Mouse (Mus musculus) hindbrain, embryonic 14.5 days (tissue): ENCODE data around the gene Slc1a3. TPM values are rescaled to one million over a fixed set of nuclear protein-coding genes. Genes with fewer than 3 reads are reported as not detected.

ENCODE experiments used
- ATAC-seq: fragments of 200-750 bp; cut with Nextera tagmentation; 2 replicates; pipeline ENCODE4 v1.8.0; 2017; ENCODE audit warnings: moderate number of reproducible peaks, mild to moderate bottlenecking, moderate TSS enrichment, moderate library complexity; ENCODE audit not compliant: low FRiP score
- DNase-seq: peaks from one replicate; pipeline ENCODE4 v3.0.0-alpha.2; 2015; ENCODE audit warnings: low spot score
- H3K27ac ChIP-seq: fragments of 300-500 bp; sonication (generic); 2 replicates; pipeline ENCODE4 v1.5.1; 2014; ENCODE audit warnings: mild to moderate bottlenecking, moderate library complexity
- H3K27me3 ChIP-seq: fragments of 300-500 bp; sonication (generic); 2 replicates; pipeline ENCODE4 v1.6.1; 2014; ENCODE audit warnings: mild to moderate bottlenecking, low read length, mixed read lengths; ENCODE audit not compliant: control insufficient read depth, insufficient read depth
- H3K36me3 ChIP-seq: fragments of 300-500 bp; sonication (generic); replicated peaks from 2 replicates; pipeline ENCODE4 v1.6.1; 2014; ENCODE audit not compliant: control insufficient read depth, insufficient read depth
- H3K4me1 ChIP-seq: fragments of 300-500 bp; sonication (generic); replicated peaks from 2 replicates; pipeline ENCODE4 v1.6.1; 2014; ENCODE audit warnings: antibody characterized with exemption, low read length, mixed read lengths; ENCODE audit not compliant: control insufficient read depth, insufficient read depth
- H3K4me2 ChIP-seq: fragments of 300-500 bp; sonication (generic); replicated peaks from 2 replicates; pipeline ENCODE4 v1.6.1; 2014; ENCODE audit warnings: mild to moderate bottlenecking, moderate library complexity
- H3K4me3 ChIP-seq: fragments of 300-500 bp; sonication (generic); replicated peaks from 2 replicates; pipeline ENCODE4 v1.5.1; 2014; ENCODE audit warnings: mild to moderate bottlenecking, low read length
- H3K9ac ChIP-seq: fragments of 300-500 bp; sonication (generic); 2 replicates; pipeline ENCODE4 v1.6.1; 2014
- H3K9me3 ChIP-seq: fragments of 300-500 bp; sonication (generic); 2 replicates; pipeline ENCODE4 v1.6.1; 2016; ENCODE audit warnings: low read length; ENCODE audit not compliant: control insufficient read depth
- WGBS: fragments of 180-500 bp; shearing (Covaris S2); extraction: QIAGEN DNeasy Blood & Tissue Kit; methylation state at CpG from one replicate; pipeline ENCODE4 v1.1.7; 2014; 5-methylcytosine and 5-hydroxymethylcytosine counted together
- polyA plus RNA-seq: library from polyadenylated mRNA; unstranded; fragments of >200 nt; fragmentation: Nextera tagmentation; extraction: Ambion mirVana; gene quantifications from 2 replicates; pipeline ENCODE4 v1.2.1, GENCODE M21; 2014

Slc1a3 gene
- polyA plus RNA-seq, 1 experiment from 2014 or later, result 242 TPM

DNA sequence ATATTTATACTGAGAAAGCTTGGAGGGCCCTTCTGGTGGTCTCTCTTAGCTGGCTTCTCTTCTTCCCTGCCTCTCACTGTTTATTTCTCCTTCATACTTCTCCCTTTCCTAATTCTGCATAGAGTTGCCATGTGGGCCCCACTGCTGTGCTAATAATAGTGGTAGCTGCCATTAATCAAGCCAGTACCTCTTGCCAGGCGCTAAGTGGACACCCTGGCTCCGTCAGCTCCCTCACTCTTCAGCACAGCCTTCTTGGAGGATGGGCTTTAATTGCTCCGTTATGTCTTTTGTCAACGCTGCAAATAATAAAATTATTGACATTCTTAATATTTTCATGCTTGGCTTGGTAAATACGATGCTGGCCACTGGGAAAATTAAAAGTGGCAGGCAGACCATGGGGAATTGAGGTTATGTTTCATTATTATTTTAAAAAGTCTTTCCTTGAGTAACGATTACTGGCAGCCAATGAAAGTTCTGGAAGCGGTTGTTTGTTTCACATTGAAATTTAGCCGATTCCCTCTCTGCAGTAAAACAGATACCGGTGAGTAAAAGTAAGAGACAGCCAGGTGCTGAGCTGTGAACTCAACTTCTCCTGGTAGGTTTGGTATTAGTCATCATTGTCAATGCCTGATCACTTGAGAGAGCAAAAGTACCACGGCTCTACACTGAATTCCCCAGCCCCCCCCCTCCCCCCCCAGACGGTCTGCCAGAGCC is 94.9 kb downstream of the Slc1a3 start:
- WGBS, result 62% methylated on average over 11 of the region's 11 CpGs
- H3K4me2 ChIP-seq, result no peak overlapping the region
- no peaks in the 10 kb centered on the region for H3K4me1 ChIP-seq
- H3K9me3 ChIP-seq, result no peaks in the 10 kb centered on the region
- H3K36me3 ChIP-seq, result no peaks in the 10 kb centered on the region
- no peak overlapping the region for H3K27ac ChIP-seq
- ATAC-seq (no peak), DNase-seq (no peak)
- no peak overlapping the region for H3K4me3 ChIP-seq
- no peak overlapping the region for H3K9ac ChIP-seq
- no peaks in the 10 kb centered on the region for H3K27me3 ChIP-seq

GRCm38 (mm10) chr15:8614701-8615100 is 95.9 kb downstream of the Slc1a3 start:
- Histone ChIP-seq H3K4me3 (no peak overlapping the region), H3K9ac (no peak overlapping the region), H3K4me2 (no peak overlapping the region), H3K4me1 (no peaks in the 10 kb centered on the region), H3K9me3 (no peaks in the 10 kb centered on the region), H3K27me3 (no peaks in the 10 kb centered on the region), H3K36me3 (no peaks in the 10 kb centered on the region), H3K27ac (no peak overlapping the region)
- no peak for ATAC-seq
- WGBS, result 89% methylated on average over 5 of the region's 5 CpGs
- no peak for DNase-seq

DNA sequence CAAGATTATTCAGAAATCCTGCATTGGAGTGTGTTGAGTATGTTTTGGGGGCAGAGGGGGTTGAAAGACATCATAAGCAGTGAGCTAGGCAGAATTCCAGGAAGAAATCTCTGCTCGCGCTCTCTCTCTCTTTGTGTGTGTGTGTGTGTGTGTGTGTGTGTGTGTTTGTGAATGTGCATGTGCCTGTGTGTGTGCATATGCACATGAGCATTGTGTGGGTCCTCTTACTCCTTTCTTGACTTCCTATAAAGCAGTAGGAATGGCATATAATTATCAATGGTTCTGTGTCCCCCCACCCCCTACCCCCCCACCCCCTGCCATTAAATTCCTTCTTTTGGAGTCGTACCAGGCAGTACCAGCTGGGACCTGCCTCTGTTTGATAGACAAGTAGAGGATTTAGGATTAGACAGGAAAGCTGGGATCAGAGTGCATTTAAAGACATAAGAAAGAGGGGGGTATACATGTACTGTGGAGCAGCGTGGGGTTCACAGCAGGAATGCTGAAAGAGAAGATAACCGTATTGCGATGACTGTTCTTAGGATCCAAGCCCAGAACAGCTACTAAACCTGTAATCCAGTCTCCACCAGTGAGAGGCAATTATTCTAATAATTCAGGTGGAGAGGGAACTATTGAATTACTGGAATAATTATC is 104.9 kb downstream of the Slc1a3 start:
- no peak overlapping the region for H3K9ac ChIP-seq
- H3K4me3 ChIP-seq, result no peak overlapping the region
- no peak overlapping the region for H3K4me2 ChIP-seq
- no peaks in the 10 kb centered on the region for H3K4me1 ChIP-seq
- no peaks in the 10 kb centered on the region for H3K9me3 ChIP-seq
- H3K36me3 ChIP-seq, result no peaks in the 10 kb centered on the region
- ATAC-seq (0 out of 2 replicates have a peak, but pooled peaks have one; percentile 14), DNase-seq (no peak)
- 59% methylated on average over 6 of the region's 6 CpGs for WGBS
- no peaks in the 10 kb centered on the region for H3K27me3 ChIP-seq
- H3K27ac ChIP-seq, result no peak overlapping the region

- no peak overlapping the region for H3K27ac ChIP-seq
- no peak for ATAC-seq
- no peaks in the 10 kb centered on the region for H3K9me3 ChIP-seq
- no peak overlapping the region for H3K4me3 ChIP-seq
- no peaks in the 10 kb centered on the region for H3K4me1 ChIP-seq
- 91% methylated on average over 6 of the region's 6 CpGs for WGBS
- no peak for DNase-seq
- no peaks in the 10 kb centered on the region for H3K27me3 ChIP-seq
- H3K9ac ChIP-seq, result no peak overlapping the region
- no peaks in the 10 kb centered on the region for H3K36me3 ChIP-seq
- H3K4me2 ChIP-seq, result no peak overlapping the region
Measured at GRCm38 (mm10) chr15:8602362-8602761, 108.2 kb downstream of the Slc1a3 start.

DNA sequence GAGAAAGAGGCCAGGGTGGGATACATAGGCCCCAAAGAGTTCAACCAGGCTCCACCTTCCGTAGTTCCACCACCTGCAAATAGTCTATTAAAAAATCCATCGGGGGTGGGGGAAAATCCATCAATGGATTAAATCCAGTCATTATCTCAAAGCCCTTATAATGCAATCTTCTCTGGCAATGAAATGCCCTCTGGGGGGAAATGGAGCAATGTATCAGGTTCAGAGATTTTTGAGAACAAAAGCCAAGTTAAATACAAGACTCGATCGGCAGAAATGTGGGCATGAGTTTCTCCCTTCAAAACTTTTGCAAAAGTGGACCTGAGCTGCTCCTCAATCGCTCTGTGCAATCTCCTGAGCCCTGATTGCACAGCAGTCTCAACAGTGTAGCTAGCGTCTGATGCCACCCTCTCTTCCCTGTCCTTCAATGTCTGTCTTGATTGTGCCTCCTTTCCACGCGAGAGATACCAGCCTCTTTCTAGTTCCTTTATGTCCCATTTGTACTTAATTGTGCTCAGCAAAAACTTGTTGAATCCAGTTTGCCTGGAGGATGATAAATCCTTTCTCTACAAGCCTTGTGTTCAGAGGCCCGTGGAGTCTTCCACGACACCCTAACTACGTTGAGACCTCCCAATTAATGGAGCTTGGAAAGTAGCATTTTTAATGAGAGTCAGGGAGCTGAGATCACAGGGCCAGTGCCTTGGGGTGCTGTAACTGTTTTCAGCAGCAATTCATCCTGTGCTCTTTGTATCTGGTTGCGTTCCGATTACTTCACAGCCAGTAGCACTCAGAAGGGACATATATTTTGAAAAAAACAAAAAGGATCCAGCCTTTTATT is 109.0 kb downstream of the Slc1a3 start:
- Histone ChIP-seq H3K4me3 (no peak overlapping the region), H3K9me3 (no peaks in the 10 kb centered on the region), H3K27me3 (no peaks in the 10 kb centered on the region), H3K36me3 (no peaks in the 10 kb centered on the region), H3K27ac (no peak overlapping the region), H3K4me1 (no peaks in the 10 kb centered on the region), H3K4me2 (no peak overlapping the region), H3K9ac (no peak overlapping the region)
- WGBS, result 76% methylated on average over 13 of the region's 13 CpGs
- ATAC-seq (0 out of 2 replicates have a peak, but pooled peaks have one; percentile 48), DNase-seq (no peak)

GRCm38 (mm10) chr15:8596375-8596900 is 114.1 kb downstream of the Slc1a3 start:
- H3K4me3 ChIP-seq, result no peak overlapping the region
- no peak for DNase-seq
- no peak overlapping the region for H3K27ac ChIP-seq
- H3K27me3 ChIP-seq, result no peaks in the 10 kb centered on the region
- H3K9ac ChIP-seq, result no peak overlapping the region
- no peaks in the 10 kb centered on the region for H3K36me3 ChIP-seq
- H3K4me2 ChIP-seq, result no peak overlapping the region
- H3K4me1 ChIP-seq, result no peaks in the 10 kb centered on the region
- H3K9me3 ChIP-seq, result no peaks in the 10 kb centered on the region
- ATAC-seq, result no peak
- 90% methylated on average over 8 of the region's 8 CpGs for WGBS

DNA sequence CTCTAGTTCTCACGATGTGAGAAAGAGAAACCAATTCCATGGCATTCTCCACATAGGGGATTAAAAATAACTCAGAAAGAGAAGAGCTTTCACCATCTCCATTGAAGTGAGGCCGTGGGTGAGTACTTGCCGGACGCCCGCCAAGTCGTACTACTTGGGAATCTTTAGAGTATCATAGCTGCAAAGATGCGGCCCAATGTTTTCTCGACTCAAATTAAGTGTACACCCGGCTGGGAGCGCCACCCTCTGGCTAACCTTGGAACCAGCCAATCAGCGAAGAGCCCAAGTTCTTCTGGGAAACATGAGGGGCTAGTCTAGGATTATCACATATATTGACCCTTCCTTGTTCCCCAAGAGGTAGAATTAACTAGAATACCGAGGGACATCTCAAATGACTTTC is 115.3 kb downstream of the Slc1a3 start:
- H3K4me3 ChIP-seq, result no peak overlapping the region
- H3K36me3 ChIP-seq, result no peaks in the 10 kb centered on the region
- ATAC-seq, result no peak
- no peaks in the 10 kb centered on the region for H3K9me3 ChIP-seq
- H3K4me1 ChIP-seq, result no peaks in the 10 kb centered on the region
- WGBS, result 81% methylated on average over 12 of the region's 12 CpGs
- no peak for DNase-seq
- H3K27ac ChIP-seq, result no peak overlapping the region
- no peak overlapping the region for H3K4me2 ChIP-seq
- no peak overlapping the region for H3K9ac ChIP-seq
- H3K27me3 ChIP-seq, result no peaks in the 10 kb centered on the region

DNA sequence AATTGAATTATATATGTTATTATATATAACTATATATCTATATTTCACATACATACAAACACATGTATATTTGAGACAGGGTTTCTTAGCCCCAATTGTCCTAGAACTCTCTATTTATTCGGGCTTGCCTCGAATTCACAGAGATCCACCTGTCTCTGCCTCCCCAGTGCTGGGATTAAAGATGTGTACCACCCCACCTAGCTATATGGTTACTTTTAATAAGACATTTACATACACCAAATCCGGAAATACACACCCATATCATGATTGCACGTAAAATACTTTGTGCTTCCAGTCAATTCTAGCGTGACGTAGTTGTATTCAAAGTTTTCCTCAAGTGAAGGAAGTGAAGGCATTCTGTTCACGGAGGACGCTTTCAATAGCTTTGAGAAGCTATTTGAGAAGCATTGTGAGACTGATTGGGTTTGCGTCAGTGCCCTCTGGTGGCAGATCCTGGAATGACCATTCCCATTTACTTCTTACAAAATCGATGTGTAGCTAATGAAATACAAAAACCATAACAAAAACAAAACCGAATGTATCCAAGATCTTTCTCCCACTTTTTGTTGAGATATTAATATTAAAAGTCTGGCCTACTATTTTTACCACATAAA is 121.0 kb downstream of the Slc1a3 start:
- Histone ChIP-seq H3K27ac (no peak overlapping the region), H3K4me1 (peaks cover 5% of the 10 kb centered on the region; the same call in 1 of the 2 replicates), H3K36me3 (no peaks in the 10 kb centered on the region), H3K4me3 (no peak overlapping the region), H3K9ac (no peak overlapping the region), H3K4me2 (no peak overlapping the region), H3K9me3 (no peaks in the 10 kb centered on the region), H3K27me3 (no peaks in the 10 kb centered on the region)
- peak; percentile 89 for DNase-seq
- ATAC-seq, result peak; percentile 59; the same call in 1 of the 2 replicates
- 23% methylated on average over 11 of the region's 11 CpGs for WGBS

GRCm38 (mm10) chr15:8588065-8588464 is 122.5 kb downstream of the Slc1a3 start:
- Histone ChIP-seq H3K9me3 (no peaks in the 10 kb centered on the region), H3K27ac (no peak overlapping the region), H3K9ac (no peak overlapping the region), H3K4me3 (no peak overlapping the region), H3K36me3 (no peaks in the 10 kb centered on the region), H3K4me2 (no peak overlapping the region), H3K4me1 (peaks cover 9% of the 10 kb centered on the region; the same call in 1 of the 2 replicates), H3K27me3 (no peaks in the 10 kb centered on the region)
- ATAC-seq, result no peak
- 95% methylated on average over 5 of the region's 5 CpGs for WGBS
- no peak for DNase-seq
